In the genomic region with DNA sequence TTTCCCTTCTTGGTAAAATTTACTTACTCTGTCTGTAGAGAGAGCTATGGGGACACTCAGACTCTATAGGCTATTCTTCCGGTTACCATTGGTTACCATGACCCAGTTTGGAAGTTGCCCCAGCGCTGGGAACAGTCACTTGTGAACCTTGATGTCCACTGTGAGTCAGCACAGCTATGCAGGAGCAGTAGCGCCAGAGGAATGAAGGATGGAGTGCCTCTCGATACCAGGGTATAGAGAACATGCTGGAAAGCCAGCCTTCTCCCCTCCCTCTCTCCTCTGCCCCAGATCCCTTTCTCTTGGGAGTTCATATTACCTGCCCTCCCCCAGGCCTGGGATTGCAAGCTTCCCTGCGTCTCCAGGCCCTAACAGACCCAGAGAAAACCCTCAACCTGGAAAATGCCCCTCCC, we compare ENCODE assay signal across 8 mouse cellular contexts.
A peak's percentile ranks its signal among the peaks of the same experiment; 100 is the strongest.
DNase-seq lines count a peak whose midpoint lies in the region; ATAC-seq and TF ChIP-seq lines count a peak whose summit lies in the region.

No protein-coding gene starts in this region.

- H3K9me3 ChIP-seq in lung, postnatal 0 days (ENCODE audit: low read length) = no peaks in the 10 kb centered on the region
- H3K9me3 ChIP-seq in limb, embryonic 11.5 days (ENCODE audit: control insufficient read depth, low read length) = no peaks in the 10 kb centered on the region
- H3K9me3 ChIP-seq in stomach, postnatal 0 days (ENCODE audit: control insufficient read depth, low read length) = no peaks in the 10 kb centered on the region

- no peak overlapping the region for H3K4me3 ChIP-seq in lung, postnatal 0 days (ENCODE audit: low read depth, low read length)
- no peak overlapping the region for H3K4me3 ChIP-seq in limb, embryonic 11.5 days (ENCODE audit: low read depth, low read length)
- H3K4me3 ChIP-seq in stomach, postnatal 0 days (ENCODE audit: low read depth, low read length) = no peak overlapping the region

- DNase-seq in embryo, embryonic 10.5 days (ENCODE audit: low spot score) = peak; percentile 43
- DNase-seq in embryo, embryonic 10 days (ENCODE audit: low spot score) = no peak
- DNase-seq in lung, postnatal 0 days (ENCODE audit: low spot score) = peak; percentile 69
- DNase-seq in lung, postnatal 25 days (ENCODE audit: low spot score) = no peak
- DNase-seq in limb, embryonic 11.5 days (ENCODE audit: low spot score) = no peak
- DNase-seq in stomach, postnatal 0 days (ENCODE audit: low spot score) = no peak
- DNase-seq in urinary bladder, postnatal 10 days (ENCODE audit: low spot score) = no peak
- DNase-seq in embryo, embryonic 11 days = no peak

- H3K9ac ChIP-seq in lung, postnatal 0 days (replicated peaks; ENCODE audit: low read depth) = no peak overlapping the region
- H3K9ac ChIP-seq in limb, embryonic 11.5 days (ENCODE audit: low read length) = no peak overlapping the region
- H3K9ac ChIP-seq in stomach, postnatal 0 days (ENCODE audit: low read length) = 0 out of 2 replicates have a peak overlapping the region, but pooled peaks have one; percentile 23

- H3K4me1 ChIP-seq in lung, postnatal 0 days (ENCODE audit: insufficient read depth, low read depth, low read length) = peaks cover 38% of the 10 kb centered on the region
- H3K4me1 ChIP-seq in limb, embryonic 11.5 days (ENCODE audit: control insufficient read depth, insufficient read depth, low read length) = peaks cover 48% of the 10 kb centered on the region
- peaks cover 17% of the 10 kb centered on the region for H3K4me1 ChIP-seq in stomach, postnatal 0 days (replicated peaks; ENCODE audit: control insufficient read depth, insufficient read depth)

- H3K4me2 ChIP-seq in lung, postnatal 0 days (replicated peaks; ENCODE audit: low read depth, low read length) = 0 out of 2 replicates have a peak overlapping the region, but pooled peaks have one; percentile 8
- no peak overlapping the region for H3K4me2 ChIP-seq in limb, embryonic 11.5 days (ENCODE audit: low read depth, severe bottlenecking)
- H3K4me2 ChIP-seq in stomach, postnatal 0 days (replicated peaks; ENCODE audit: low read depth) = no peak overlapping the region

- TF ChIP-seq CTCF in lung, postnatal 0 days (IDR thresholded peaks at IDR 0.05) = no peak
- no peak for TF ChIP-seq CTCF in stomach, postnatal 0 days (IDR thresholded peaks at IDR 0.05; ENCODE audit: low read depth)

- peak; percentile 12; the same call in 1 of the 2 replicates for ATAC-seq in lung, postnatal 0 days
- ATAC-seq in limb, embryonic 11.5 days (ENCODE audit: insufficient number of reproducible peaks, low FRiP score, low TSS enrichment, low read depth) = no peak
- no peak for ATAC-seq in stomach, postnatal 0 days (ENCODE audit: low FRiP score, low TSS enrichment)

- H3K36me3 ChIP-seq in lung, postnatal 0 days (ENCODE audit: insufficient read depth, low read length) = no peaks in the 10 kb centered on the region
- no peaks in the 10 kb centered on the region for H3K36me3 ChIP-seq in limb, embryonic 11.5 days (ENCODE audit: control insufficient read depth, insufficient read depth, low read length)
- H3K36me3 ChIP-seq in stomach, postnatal 0 days (ENCODE audit: control insufficient read depth, insufficient read depth, low read length) = no peaks in the 10 kb centered on the region

- H3K27ac ChIP-seq in lung, postnatal 0 days (ENCODE audit: low read length) = peak overlapping the region; percentile 81
- peak overlapping the region; percentile 85 for H3K27ac ChIP-seq in limb, embryonic 11.5 days (replicated peaks; ENCODE audit: low read depth, low read length)
- H3K27ac ChIP-seq in stomach, postnatal 0 days (replicated peaks) = peak overlapping the region; percentile 88

- no peak for TF ChIP-seq EP300 in lung, postnatal 0 days (IDR thresholded peaks at IDR 0.05)
- no peak for TF ChIP-seq EP300 in stomach, postnatal 0 days (optimal IDR thresholded peaks at IDR 0.05)

- WGBS in lung, postnatal 0 days = 35% methylated on average over 5 of the region's 5 CpGs
- 47% methylated on average over 5 of the region's 5 CpGs for WGBS in limb, embryonic 11.5 days
- WGBS in stomach, postnatal 0 days = 59% methylated on average over 5 of the region's 5 CpGs

- H3K27me3 ChIP-seq in lung, postnatal 0 days (replicated peaks; ENCODE audit: insufficient read depth, low read length) = no peaks in the 10 kb centered on the region
- H3K27me3 ChIP-seq in limb, embryonic 11.5 days (ENCODE audit: control insufficient read depth, insufficient read depth, low read length) = no peaks in the 10 kb centered on the region
- H3K27me3 ChIP-seq in stomach, postnatal 0 days (ENCODE audit: control insufficient read depth, insufficient read depth, low read length) = no peaks in the 10 kb centered on the region

Comparison
In these comparisons a context has a peak if more than half of its experiments do, and no peak if none do; other contexts are left out.
1. DNase-seq: peak in embryo, embryonic 10.5 days (single experiment) and lung, postnatal 0 days (single experiment); none in embryo, embryonic 10 days (single experiment), lung, postnatal 25 days (single experiment), limb, embryonic 11.5 days (single experiment), stomach, postnatal 0 days (single experiment), urinary bladder, postnatal 10 days (single experiment) and embryo, embryonic 11 days (single experiment).
2. Peak in every context shown above with its lines, with median percentiles within 50 percentile points of each other: H3K27ac ChIP-seq.